Mouse (Mus musculus): ENCODE data around the gene Pbrm1. TPM values are rescaled to one million over a fixed set of nuclear protein-coding genes. Genes with fewer than 3 reads are reported as not detected.

Gene Pbrm1
- total and polyA plus RNA-seq, 3 experiments, result 7.7 to 52.8 (median 49.6) TPM

DNA sequence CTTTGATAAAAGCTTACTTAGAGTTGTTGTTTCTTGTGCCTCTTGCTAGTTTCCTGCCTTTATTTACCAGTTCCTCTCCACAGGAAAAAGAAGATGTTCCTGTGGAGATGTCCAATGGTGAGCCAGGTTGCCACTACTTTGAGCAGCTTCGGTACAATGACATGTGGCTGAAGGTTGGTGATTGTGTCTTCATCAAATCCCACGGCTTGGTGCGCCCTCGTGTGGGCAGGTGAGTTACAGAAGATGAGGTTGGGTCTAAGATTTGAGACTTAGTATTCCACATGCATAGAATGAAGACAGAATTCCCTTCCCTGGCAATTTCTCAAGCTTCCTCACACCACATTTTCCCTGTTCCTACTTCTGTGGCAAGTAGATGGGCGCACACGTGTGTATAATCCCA, 68.5 kb downstream of the Pbrm1 start:
- DNase-seq, result no peak
- no peak overlapping the region for H3K9ac ChIP-seq (ENCODE audit: low read depth, low read length)
- H3K27me3 ChIP-seq (ENCODE audit: control insufficient read depth, insufficient read depth, low read length), result no peaks in the 10 kb centered on the region
- no peak overlapping the region for H3K4me3 ChIP-seq
- no peaks in the 10 kb centered on the region; the same call in 1 of the 2 replicates for H3K79me2 ChIP-seq (replicated peaks; ENCODE audit: control insufficient read depth, insufficient read depth, low read length)
- intact Hi-C loops (cut with DNase I), result loop anchor here (5.0 kb wide), 1 partner anchor 35 kb away; no protein-coding TSS in a partner anchor
- no peak overlapping the region for H3K27ac ChIP-seq
- 87% methylated on average over 6 of the region's 6 CpGs for WGBS
- H3K36me3 ChIP-seq (ENCODE audit: control insufficient read depth, insufficient read depth, low read length), result peaks cover 11% of the 10 kb centered on the region
- TF ChIP-seq CTCF (IDR thresholded peaks at IDR 0.05) (peak; percentile 31), EP300 (IDR thresholded peaks at IDR 0.05; ENCODE audit: insufficient read depth, low read depth, low read length) (no peak)
- no peaks in the 10 kb centered on the region for H3K4me1 ChIP-seq (ENCODE audit: control insufficient read depth, insufficient read depth, low read length)

DNA sequence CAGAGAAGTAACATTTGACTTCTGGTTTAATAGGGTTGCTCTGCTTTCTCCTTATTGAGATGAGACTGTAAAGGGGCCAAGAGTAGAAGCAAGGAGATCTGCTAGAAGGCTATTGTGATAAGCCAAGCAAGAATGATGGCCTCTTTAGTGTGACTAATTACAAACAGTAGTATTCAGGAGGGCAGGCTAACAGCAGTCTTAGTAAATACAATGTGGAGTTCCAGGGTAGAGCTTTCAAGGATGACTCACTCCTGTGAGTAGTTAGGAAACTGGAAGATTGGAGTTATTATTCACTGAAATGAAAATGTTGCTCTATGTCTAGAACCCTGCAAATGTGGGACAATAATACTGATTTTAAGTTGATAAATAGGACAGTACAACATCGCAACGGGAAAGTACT, 69.6 kb downstream of the Pbrm1 start:
- Histone ChIP-seq H3K36me3 (ENCODE audit: control insufficient read depth, insufficient read depth, low read length) (peaks cover 11% of the 10 kb centered on the region), H3K4me3 (no peak overlapping the region), H3K9ac (ENCODE audit: low read depth, low read length) (no peak overlapping the region), H3K4me1 (ENCODE audit: control insufficient read depth, insufficient read depth, low read length) (no peaks in the 10 kb centered on the region), H3K27ac (no peak overlapping the region), H3K27me3 (ENCODE audit: control insufficient read depth, insufficient read depth, low read length) (no peaks in the 10 kb centered on the region), H3K79me2 (replicated peaks; ENCODE audit: control insufficient read depth, insufficient read depth, low read length) (no peaks in the 10 kb centered on the region)
- WGBS, result 97% methylated on average over 2 of the region's 2 CpGs
- intact Hi-C loops (cut with DNase I), result loop anchor here (5.0 kb wide), 1 partner anchor 36 kb away; no protein-coding TSS in a partner anchor
- TF ChIP-seq CTCF (IDR thresholded peaks at IDR 0.05) (no peak), EP300 (IDR thresholded peaks at IDR 0.05; ENCODE audit: insufficient read depth, low read depth, low read length) (no peak), POLR2A (IDR thresholded peaks at IDR 0.05; ENCODE audit: insufficient read depth, low read depth, low read length) (no peak)
- no peak for DNase-seq

DNA sequence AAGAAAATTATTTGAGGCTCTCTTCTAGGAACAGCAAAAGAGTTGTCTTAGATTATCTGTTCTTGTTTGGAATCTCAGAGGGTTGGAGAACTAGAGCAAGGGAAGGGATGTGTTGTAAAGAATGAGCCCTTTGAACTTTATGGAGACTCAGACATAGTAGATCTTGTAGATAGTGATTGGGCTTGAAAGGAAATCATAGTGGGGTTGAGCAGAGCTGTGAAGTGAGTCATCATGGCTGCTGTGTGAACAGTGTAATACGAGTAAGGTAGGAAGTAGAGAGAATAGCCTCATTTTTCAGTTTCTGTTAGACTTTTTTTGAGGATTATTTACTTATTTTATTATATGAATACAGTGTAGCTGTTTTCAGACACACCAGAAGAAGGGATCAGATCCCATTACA, 71.0 kb downstream of the Pbrm1 start:
- Histone ChIP-seq H3K9ac (ENCODE audit: low read depth, low read length) (no peak overlapping the region), H3K27me3 (ENCODE audit: control insufficient read depth, insufficient read depth, low read length) (no peaks in the 10 kb centered on the region), H3K27ac (no peak overlapping the region), H3K79me2 (replicated peaks; ENCODE audit: control insufficient read depth, insufficient read depth, low read length) (no peaks in the 10 kb centered on the region), H3K36me3 (ENCODE audit: control insufficient read depth, insufficient read depth, low read length) (peaks cover 9% of the 10 kb centered on the region), H3K4me3 (no peak overlapping the region), H3K4me1 (ENCODE audit: control insufficient read depth, insufficient read depth, low read length) (no peaks in the 10 kb centered on the region)
- no peak for DNase-seq
- TF ChIP-seq EP300 (IDR thresholded peaks at IDR 0.05; ENCODE audit: insufficient read depth, low read depth, low read length) (no peak), POLR2A (IDR thresholded peaks at IDR 0.05; ENCODE audit: insufficient read depth, low read depth, low read length) (no peak), CTCF (IDR thresholded peaks at IDR 0.05) (no peak)
- intact Hi-C loops (cut with DNase I), result loop anchor here (5.0 kb wide), 1 partner anchor 38 kb away; no protein-coding TSS in a partner anchor
- WGBS, result 55% methylated on average over 1 of the region's 1 CpGs

DNA sequence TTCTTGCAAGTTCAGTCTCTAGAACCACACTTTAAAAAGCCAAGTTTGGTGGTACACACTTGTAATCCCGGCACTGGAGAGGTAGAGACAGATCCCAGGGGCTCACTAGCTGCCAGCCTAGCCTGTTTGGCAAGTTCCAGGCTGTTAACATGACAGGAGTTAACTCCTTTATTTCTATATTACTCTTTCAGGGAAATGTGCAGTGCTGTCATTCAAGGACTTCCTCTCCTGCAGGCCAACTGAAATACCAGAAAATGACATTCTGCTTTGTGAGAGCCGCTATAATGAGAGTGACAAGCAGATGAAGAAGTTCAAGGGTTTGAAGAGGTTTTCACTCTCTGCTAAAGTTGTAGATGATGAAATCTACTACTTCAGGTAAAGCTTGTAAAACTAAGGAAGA, 86.2 kb downstream of the Pbrm1 start:
- no peak overlapping the region for H3K9ac ChIP-seq (ENCODE audit: low read depth, low read length)
- H3K79me2 ChIP-seq (replicated peaks; ENCODE audit: control insufficient read depth, insufficient read depth, low read length), result no peaks in the 10 kb centered on the region
- WGBS, result 88% methylated on average over 2 of the region's 2 CpGs
- intact Hi-C loops (cut with DNase I), result loop anchor here (5.0 kb wide), 1 partner anchor 63 kb away; no protein-coding TSS in a partner anchor
- H3K4me1 ChIP-seq (ENCODE audit: control insufficient read depth, insufficient read depth, low read length), result no peaks in the 10 kb centered on the region
- no peak for DNase-seq
- no peak for TF ChIP-seq EP300 (IDR thresholded peaks at IDR 0.05; ENCODE audit: insufficient read depth, low read depth, low read length)
- no peak for TF ChIP-seq CTCF (IDR thresholded peaks at IDR 0.05)
- TF ChIP-seq POLR2A (IDR thresholded peaks at IDR 0.05; ENCODE audit: insufficient read depth, low read depth, low read length), result no peak
- H3K27me3 ChIP-seq (ENCODE audit: control insufficient read depth, insufficient read depth, low read length), result no peaks in the 10 kb centered on the region
- H3K27ac ChIP-seq, result no peak overlapping the region
- no peak overlapping the region for H3K4me3 ChIP-seq
- H3K36me3 ChIP-seq (ENCODE audit: control insufficient read depth, insufficient read depth, low read length), result no peaks in the 10 kb centered on the region; the same call in 1 of the 2 replicates

DNA sequence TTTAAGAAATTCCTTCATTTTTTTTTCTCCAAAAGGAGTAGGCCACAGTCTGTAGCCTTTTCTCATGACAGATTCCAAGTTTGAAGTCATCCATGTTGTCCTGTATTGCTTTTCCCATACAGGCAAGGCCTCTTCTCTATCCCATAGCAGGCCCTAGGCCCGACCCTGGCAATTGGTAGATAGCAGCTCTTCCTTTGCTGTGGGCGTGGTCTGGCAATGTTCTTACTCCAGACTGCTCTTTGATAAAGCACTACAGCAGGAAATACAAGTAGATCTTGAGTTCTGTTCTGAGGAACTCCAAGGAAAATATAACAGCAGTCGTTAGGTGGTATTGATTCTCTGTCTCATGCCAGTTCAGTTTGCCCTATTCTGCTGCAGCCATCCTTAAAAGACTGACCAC, 91.7 kb downstream of the Pbrm1 start:
- no peaks in the 10 kb centered on the region for H3K4me1 ChIP-seq (ENCODE audit: control insufficient read depth, insufficient read depth, low read length)
- no peak overlapping the region for H3K4me3 ChIP-seq
- 35% methylated on average over 3 of the region's 3 CpGs for WGBS
- no peak for DNase-seq
- TF ChIP-seq POLR2A (IDR thresholded peaks at IDR 0.05; ENCODE audit: insufficient read depth, low read depth, low read length) (no peak), EP300 (IDR thresholded peaks at IDR 0.05; ENCODE audit: insufficient read depth, low read depth, low read length) (no peak), CTCF (IDR thresholded peaks at IDR 0.05) (no peak)
- H3K36me3 ChIP-seq (ENCODE audit: control insufficient read depth, insufficient read depth, low read length), result peaks cover 17% of the 10 kb centered on the region
- no peak overlapping the region for H3K9ac ChIP-seq (ENCODE audit: low read depth, low read length)
- intact Hi-C loops (cut with DNase I), result no loop called here
- H3K79me2 ChIP-seq (replicated peaks; ENCODE audit: control insufficient read depth, insufficient read depth, low read length), result no peaks in the 10 kb centered on the region
- no peak overlapping the region for H3K27ac ChIP-seq
- H3K27me3 ChIP-seq (ENCODE audit: control insufficient read depth, insufficient read depth, low read length), result no peaks in the 10 kb centered on the region

DNA sequence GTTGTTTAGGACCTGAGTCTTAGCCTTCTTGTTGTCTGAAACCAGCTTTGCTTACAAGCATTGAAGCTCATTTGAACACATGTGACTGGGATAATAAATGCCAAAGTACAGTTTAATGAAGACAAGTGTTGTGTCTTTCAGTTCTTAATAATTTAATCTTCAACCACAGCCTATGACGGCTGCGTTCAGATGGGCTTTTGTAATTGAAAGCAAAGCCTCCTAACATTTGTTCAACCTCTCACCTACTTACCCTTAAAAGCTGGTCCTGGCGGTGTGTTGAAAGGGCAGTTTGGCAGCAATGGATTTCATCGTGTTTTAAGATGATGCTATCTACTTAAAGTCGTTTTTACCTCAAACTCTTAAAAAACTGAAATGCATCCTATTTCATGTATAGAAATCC, 93.2 kb downstream of the Pbrm1 start:
- Histone ChIP-seq H3K36me3 (ENCODE audit: control insufficient read depth, insufficient read depth, low read length) (peaks cover 20% of the 10 kb centered on the region), H3K79me2 (replicated peaks; ENCODE audit: control insufficient read depth, insufficient read depth, low read length) (no peaks in the 10 kb centered on the region; the same call in 1 of the 2 replicates)

More for the DNA sequence above, 93.2 kb downstream of the Pbrm1 start:
- Histone ChIP-seq H3K27ac (no peak overlapping the region), H3K4me1 (ENCODE audit: control insufficient read depth, insufficient read depth, low read length) (no peaks in the 10 kb centered on the region), H3K4me3 (no peak overlapping the region), H3K27me3 (ENCODE audit: control insufficient read depth, insufficient read depth, low read length) (no peaks in the 10 kb centered on the region), H3K9ac (ENCODE audit: low read depth, low read length) (no peak overlapping the region)
- intact Hi-C loops (cut with DNase I), result no loop called here
- no peak for TF ChIP-seq EP300 (IDR thresholded peaks at IDR 0.05; ENCODE audit: insufficient read depth, low read depth, low read length)
- TF ChIP-seq CTCF (IDR thresholded peaks at IDR 0.05), result no peak
- no peak for TF ChIP-seq POLR2A (IDR thresholded peaks at IDR 0.05; ENCODE audit: insufficient read depth, low read depth, low read length)
- DNase-seq, result no peak
- 71% methylated on average over 5 of the region's 5 CpGs for WGBS

Measured in heart, adult 2 months (tissue).